Mouse (Mus musculus) retina, adult 2 months (tissue): Measurements from ENCODE around the gene Usp37.
"Not testable (repeated sequence)": the region's sequence is repeated elsewhere in the genome, so short reads cannot be mapped to it uniquely, and the experiment has no call there.

Source experiments
- DNase-seq: peaks from one replicate; pipeline ENCODE4 v3.0.0-alpha.2; 2012; ENCODE audit warnings: low read depth, low spot score

Usp37 gene

GRCm38 (mm10) chr1:74544184-74544583 is at the start of gene Usp37:
Gene Usp37, minus strand, starts transcription at chr1:74544284.
- no peak for DNase-seq

DNA sequence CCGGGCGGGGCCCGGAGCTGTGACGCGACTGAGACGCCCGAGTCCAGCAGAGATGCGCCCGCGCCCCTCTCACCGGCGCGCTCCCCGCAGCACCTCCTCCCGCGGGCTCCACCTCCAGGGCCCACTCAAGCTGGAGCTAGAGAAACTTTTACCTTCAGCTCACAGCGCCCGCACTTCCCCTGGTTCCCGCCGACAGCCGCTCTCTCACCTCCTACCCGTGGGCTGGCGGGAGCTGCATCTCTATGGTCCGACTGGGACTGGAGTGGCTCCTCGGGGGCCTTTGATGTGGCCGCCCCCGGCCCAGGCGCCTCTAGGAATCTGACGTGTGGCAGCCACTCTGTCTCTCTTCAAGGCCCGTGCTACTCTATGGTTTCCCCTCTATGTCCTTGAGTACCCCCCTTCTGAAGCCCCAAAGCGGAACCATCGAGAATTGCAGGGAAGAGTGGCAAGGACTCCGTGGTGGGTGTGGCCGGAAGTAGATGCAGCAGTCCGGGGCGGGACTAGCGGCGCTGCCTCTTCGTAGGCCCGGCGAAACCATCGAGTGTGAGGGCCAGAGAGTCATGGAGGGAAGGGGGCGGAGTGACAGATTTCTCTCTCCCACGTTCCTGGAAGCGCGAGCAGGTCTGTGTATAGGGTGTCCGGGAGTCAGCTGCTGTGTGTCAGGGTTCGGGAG is 43.8 kb upstream of the Usp37 start, which contains the start of the genes Zfp142 and Bcs1l:
Gene Zfp142 (minus strand): TSS at position 474 of the 673 bp plus-strand sequence.
Gene Bcs1l (plus strand): TSS at position 517 of the 673 bp plus-strand sequence.
- peak; percentile 100 for DNase-seq

- DNase-seq: no peak
Observed at GRCm38 (mm10) chr1:74587233-74587772, 43.2 kb upstream of the Usp37 start.

- no peak for DNase-seq
Observed at GRCm38 (mm10) chr1:74584616-74585398, 40.7 kb upstream of the Usp37 start.

DNA sequence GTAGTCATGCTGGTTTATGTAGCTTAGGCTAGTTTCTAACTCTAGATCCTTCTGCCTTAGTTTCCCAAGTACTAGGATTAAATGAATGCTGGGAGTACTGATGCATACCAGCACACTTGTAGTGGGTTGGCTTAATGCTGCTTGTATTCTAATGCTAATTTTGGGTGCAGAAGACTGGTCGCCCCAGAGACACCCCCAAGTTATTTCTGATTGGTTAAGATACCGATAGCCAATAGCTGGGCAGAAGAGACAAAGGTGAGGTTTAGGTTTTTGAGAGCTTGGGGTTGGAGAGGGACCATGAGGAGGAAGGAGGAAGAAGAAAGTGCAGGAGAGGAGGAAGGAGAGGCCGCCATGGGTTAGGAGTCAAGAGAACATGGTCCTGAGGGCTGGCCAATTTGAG is 38.5 kb upstream of the Usp37 start:
- no peak for DNase-seq

DNA sequence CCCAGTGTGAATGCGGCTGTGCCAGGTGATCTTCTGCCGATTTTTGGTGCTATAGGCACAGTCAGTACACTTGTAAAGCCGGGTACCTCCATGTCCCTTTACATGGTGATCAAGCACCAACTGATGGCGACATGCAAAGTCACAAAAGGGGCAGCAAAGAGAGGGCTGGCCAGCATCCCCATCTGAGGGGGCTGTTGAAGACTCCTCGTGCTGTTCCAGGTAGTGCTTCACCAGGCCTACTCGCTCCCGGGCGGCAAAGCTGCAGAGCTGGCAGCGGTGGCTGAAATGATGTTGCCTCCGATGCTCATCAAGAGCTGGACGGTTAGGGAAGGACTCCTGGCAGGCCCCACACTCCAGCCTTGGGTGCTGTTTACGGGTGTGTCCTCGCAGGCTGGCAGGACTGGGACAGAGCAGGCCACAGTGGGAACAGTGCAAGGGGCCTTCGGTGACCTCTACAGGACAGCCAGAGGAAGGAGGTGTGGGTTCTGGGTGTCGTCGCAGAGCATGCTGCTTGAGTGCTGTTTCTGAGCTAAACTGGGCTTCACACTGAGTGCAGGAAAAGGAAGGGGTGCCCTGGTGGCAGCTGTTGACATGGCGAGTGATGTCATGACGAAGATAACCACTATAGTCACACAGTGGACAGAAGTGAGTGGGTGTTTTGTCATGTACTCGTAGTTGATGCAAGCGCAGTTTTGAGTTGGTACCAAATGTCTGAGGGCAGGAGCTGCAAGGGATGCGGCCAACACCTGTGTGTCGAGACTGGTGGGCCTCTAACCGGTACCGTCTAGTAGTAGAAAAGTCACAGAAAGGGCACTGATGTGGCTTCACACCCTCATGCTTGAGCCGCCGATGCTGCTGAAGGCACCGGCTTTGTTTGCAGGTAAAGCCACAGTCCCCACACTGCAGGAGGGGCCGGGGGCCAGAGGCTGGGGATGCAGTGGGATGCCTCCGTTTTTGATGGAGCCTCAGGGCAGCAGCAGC is 25.9 kb upstream of the Usp37 start:
- DNase-seq: no peak

- no peak for DNase-seq
Observed at GRCm38 (mm10) chr1:74565834-74566233, 21.8 kb upstream of the Usp37 start.

GRCm38 (mm10) chr1:74559061-74559460 is 15.0 kb upstream of the Usp37 start:
- no peak for DNase-seq

GRCm38 (mm10) chr1:74542451-74542961 is 1.6 kb downstream of the Usp37 start, which contains the start of gene Plcd4:
Gene Plcd4, plus strand, starts transcription at chr1:74542888.
- DNase-seq: no peak

DNA sequence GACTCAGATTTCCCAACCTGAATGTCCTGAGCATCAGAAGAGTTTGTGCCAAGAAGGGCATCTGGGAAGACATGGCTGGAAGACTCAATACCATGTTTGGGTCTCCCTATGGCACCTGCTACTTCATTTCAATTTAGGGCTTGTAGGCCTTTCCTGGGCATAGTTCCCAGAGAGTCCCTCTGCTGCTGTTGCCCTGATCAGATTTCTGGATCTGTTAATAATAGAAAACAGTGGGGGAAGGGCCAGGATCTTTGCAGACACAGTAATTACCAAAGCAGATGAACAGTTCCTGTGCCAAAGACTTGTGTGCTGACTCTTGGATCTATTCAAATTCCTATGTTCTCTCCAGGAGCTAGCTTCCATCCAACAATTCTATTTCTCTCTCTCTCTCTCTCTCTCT is 5.4 kb downstream of the Usp37 start:
- DNase-seq: no peak

DNA sequence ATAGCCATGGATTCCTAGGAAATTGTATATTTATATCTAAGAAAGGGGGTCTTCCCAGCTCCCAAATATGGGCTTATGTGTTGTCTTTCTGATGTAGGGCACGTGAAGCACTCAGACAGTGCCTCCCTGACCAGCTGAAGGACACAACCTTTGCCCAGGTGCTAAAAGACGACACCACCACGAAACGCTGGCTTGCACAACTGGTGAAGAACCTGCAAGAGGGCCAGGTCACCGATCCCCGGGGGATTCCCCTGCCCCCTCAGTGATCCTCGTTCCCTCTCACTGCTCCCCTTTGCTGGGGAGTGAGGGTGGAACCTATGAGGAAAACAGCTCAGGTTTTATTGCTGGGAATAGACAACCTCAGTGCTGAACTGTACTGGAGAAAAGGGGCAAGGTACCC is 15.5 kb downstream of the Usp37 start:
- DNase-seq: no peak

- no peak for DNase-seq
Observed at GRCm38 (mm10) chr1:74524746-74525145, 19.3 kb downstream of the Usp37 start.

DNA sequence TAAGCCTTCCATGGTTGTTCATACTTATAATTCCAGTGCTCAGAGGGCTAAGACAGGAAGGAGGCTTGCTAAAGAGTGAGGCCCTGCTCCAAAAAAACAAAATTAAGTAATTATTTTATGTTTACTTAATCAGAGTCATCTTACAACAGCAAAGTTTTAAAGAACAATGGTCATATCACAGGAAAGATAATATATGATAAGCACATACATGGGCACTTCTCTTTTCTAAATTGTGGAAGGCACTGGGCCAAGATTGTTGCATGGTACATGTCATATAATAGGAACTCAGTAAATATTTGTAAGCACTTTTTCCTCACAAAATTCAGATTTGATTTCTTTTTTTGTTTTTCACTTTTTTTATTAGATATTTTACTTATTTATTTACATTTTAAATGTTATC is 24.2 kb downstream of the Usp37 start:
- DNase-seq: no peak

DNA sequence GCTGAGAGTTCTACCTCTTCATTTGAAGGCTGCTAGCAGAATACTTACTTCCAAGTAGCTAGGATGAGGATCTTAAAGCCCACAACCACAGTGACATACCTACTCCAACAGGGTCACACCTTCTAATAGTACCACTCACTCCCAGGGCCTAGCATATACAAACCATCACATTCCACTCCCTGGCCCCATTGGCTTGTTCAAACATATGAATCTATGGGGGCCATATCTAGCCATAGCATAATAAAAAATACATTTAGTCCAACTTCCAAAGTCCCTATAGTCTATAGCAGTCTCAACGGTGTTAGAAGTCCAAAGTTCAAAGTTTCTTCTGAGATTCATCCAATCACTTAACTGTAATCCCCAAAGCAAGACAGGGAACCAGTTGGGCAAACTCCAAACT is 31.1 kb downstream of the Usp37 start:
- DNase-seq: not testable (repeated sequence)

GRCm38 (mm10) chr1:74511306-74511705 is 32.8 kb downstream of the Usp37 start:
- DNase-seq: no peak

- no peak for DNase-seq
Observed at GRCm38 (mm10) chr1:74507780-74508179, 36.3 kb downstream of the Usp37 start.

- no peak for DNase-seq
Observed at GRCm38 (mm10) chr1:74506471-74506881, 37.6 kb downstream of the Usp37 start.

GRCm38 (mm10) chr1:74505721-74506464 is 38.2 kb downstream of the Usp37 start, which contains the start of gene Cnot9:
Gene Cnot9, plus strand, starts transcription at chr1:74506058.
- DNase-seq: peak; percentile 98

DNA sequence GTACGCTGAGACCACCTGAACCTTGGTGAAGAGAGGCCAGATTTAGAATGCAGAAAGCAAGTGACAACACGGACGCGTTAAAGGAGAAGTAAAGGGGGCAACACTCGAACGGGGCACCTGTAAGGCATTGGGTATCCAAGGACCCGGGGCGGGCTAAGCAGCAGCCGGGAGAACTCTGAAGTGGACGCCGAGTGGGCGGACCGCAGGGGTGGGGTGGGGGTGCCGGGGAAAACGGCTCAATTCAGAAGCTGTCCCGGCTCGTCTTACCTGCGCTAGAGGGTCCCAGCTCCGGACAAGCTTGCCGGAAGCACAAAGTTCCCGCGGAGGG is 38.7 kb downstream of the Usp37 start:
- no peak for DNase-seq

- DNase-seq: no peak
Observed at GRCm38 (mm10) chr1:74501106-74501505, 43.0 kb downstream of the Usp37 start.
